Mouse (Mus musculus) hindbrain, postnatal 0 days (tissue): ENCODE data around the gene Myl4. TPM values are rescaled to one million over a fixed set of nuclear protein-coding genes. Genes with fewer than 3 reads are reported as not detected.

Experiments used
- ATAC-seq: fragments of 200-750 bp; cut with Nextera tagmentation; 2 replicates; pipeline ENCODE4 v1.8.0; 2017; ENCODE audit warnings: mild to moderate bottlenecking, moderate TSS enrichment, moderate library complexity
- DNase-seq: peaks from one replicate; pipeline ENCODE4 v3.0.0-alpha.2; 2015; ENCODE audit warnings: low spot score
- H3K27ac ChIP-seq: fragments of 300-500 bp; sonication (generic); 2 replicates; pipeline ENCODE4 v1.5.1; 2014; ENCODE audit warnings: mild to moderate bottlenecking
- H3K27me3 ChIP-seq: fragments of 300-500 bp; sonication (generic); 2 replicates; pipeline ENCODE4 v1.6.1; 2014; ENCODE audit warnings: low read length, mixed read lengths; ENCODE audit not compliant: insufficient read depth
- H3K36me3 ChIP-seq: fragments of 300-500 bp; sonication (generic); 2 replicates; pipeline ENCODE4 v1.6.1; 2014; ENCODE audit warnings: low read length, mixed read lengths; ENCODE audit not compliant: insufficient read depth
- H3K4me1 ChIP-seq: fragments of 300-500 bp; sonication (generic); 2 replicates; pipeline ENCODE4 v1.6.1; 2014; ENCODE audit warnings: antibody characterized with exemption, low read length, mixed read lengths; ENCODE audit not compliant: insufficient read depth
- H3K4me2 ChIP-seq: fragments of 300-500 bp; sonication (generic); 2 replicates; pipeline ENCODE4 v1.6.1; 2014; ENCODE audit warnings: low read depth, mild to moderate bottlenecking, low read length, moderate library complexity, mixed read lengths
- H3K4me3 ChIP-seq: fragments of 300-500 bp; sonication (generic); 2 replicates; pipeline ENCODE4 v1.5.1; 2014; ENCODE audit warnings: low read length
- H3K9ac ChIP-seq: fragments of 300-500 bp; sonication (generic); replicated peaks from 2 replicates; pipeline ENCODE4 v1.6.1; 2014; ENCODE audit warnings: mild to moderate bottlenecking, low read length, moderate library complexity, mixed read lengths
- H3K9me3 ChIP-seq: fragments of 300-500 bp; sonication (generic); 2 replicates; pipeline ENCODE4 v1.6.1; 2016; ENCODE audit warnings: low read length, mixed read lengths
- CTCF ChIP-seq: IDR thresholded peaks from 2 replicates; pipeline ENCODE4 v1.5.1; 2016; ENCODE audit warnings: antibody characterized with exemption, control low read depth, low read depth
- whole genome bisulfite sequencing: fragments of 180-500 bp; shearing (Covaris S2); extraction: QIAGEN DNeasy Blood & Tissue Kit; methylation state at CpG from one replicate; pipeline ENCODE4 v1.1.7; 2014; 5-methylcytosine and 5-hydroxymethylcytosine counted together
- polyA plus RNA-seq: library from polyadenylated mRNA; unstranded; fragments of >200 nt; fragmentation: Nextera tagmentation; extraction: Ambion mirVana; gene quantifications from 2 replicates; pipeline ENCODE4 v1.2.1, GENCODE M21; 2015
- total RNA-seq: library from RNA; depleted of rRNA; stranded (reverse); fragments of >200 nt; gene quantifications from 2 replicates; pipeline ENCODE4 v1.2.3, GENCODE M21; 2014

The Myl4 gene
- total and polyA plus RNA-seq, 2 experiments from 2014 or later = 1.2 to 5.6 TPM

- no peak overlapping the region for H3K9ac ChIP-seq
- no peak for DNase-seq
- 77% methylated on average over 6 of the region's 6 CpGs for WGBS
These were observed 58.7 kb downstream of the Myl4 start for GRCm38 (mm10) chr11:104609033-104609684.

GRCm38 (mm10) chr11:104609733-104610132, 59.3 kb downstream of the Myl4 start:
- TF ChIP-seq CTCF = no peak
- ATAC-seq = no peak
- WGBS = 56% methylated on average over 4 of the region's 4 CpGs

More at GRCm38 (mm10) chr11:104609033-104609684, 58.7 kb downstream of the Myl4 start:
- H3K27ac ChIP-seq = no peak overlapping the region
- H3K4me3 ChIP-seq = no peak overlapping the region
- H3K4me2 ChIP-seq = no peak overlapping the region
- H3K36me3 ChIP-seq = no peaks in the 10 kb centered on the region
- H3K27me3 ChIP-seq = no peaks in the 10 kb centered on the region
- TF ChIP-seq CTCF = no peak
- ATAC-seq = no peak
- H3K4me1 ChIP-seq = no peaks in the 10 kb centered on the region
- no peaks in the 10 kb centered on the region for H3K9me3 ChIP-seq

GRCm38 (mm10) chr11:104611579-104612151, 61.2 kb downstream of the Myl4 start:
- 43% methylated on average over 4 of the region's 4 CpGs for WGBS
- Histone ChIP-seq H3K9me3 (no peaks in the 10 kb centered on the region), H3K4me1 (no peaks in the 10 kb centered on the region), H3K27ac (no peak overlapping the region), H3K4me2 (no peak overlapping the region), H3K36me3 (no peaks in the 10 kb centered on the region), H3K9ac (no peak overlapping the region), H3K27me3 (no peaks in the 10 kb centered on the region), H3K4me3 (no peak overlapping the region)
- no peak for TF ChIP-seq CTCF
- DNase-seq (no peak), ATAC-seq (no peak)

More at GRCm38 (mm10) chr11:104609733-104610132, 59.3 kb downstream of the Myl4 start:
- Histone ChIP-seq H3K27ac (no peak overlapping the region), H3K27me3 (no peaks in the 10 kb centered on the region), H3K9me3 (no peaks in the 10 kb centered on the region), H3K4me1 (no peaks in the 10 kb centered on the region), H3K36me3 (no peaks in the 10 kb centered on the region), H3K4me2 (no peak overlapping the region), H3K9ac (no peak overlapping the region), H3K4me3 (no peak overlapping the region)
- DNase-seq = no peak

GRCm38 (mm10) chr11:104613551-104613950, 63.1 kb downstream of the Myl4 start:
- H3K27me3 ChIP-seq = no peaks in the 10 kb centered on the region
- no peaks in the 10 kb centered on the region for H3K4me1 ChIP-seq
- TF ChIP-seq CTCF = no peak
- no peak overlapping the region for H3K9ac ChIP-seq
- H3K4me2 ChIP-seq = no peak overlapping the region
- ATAC-seq (no peak), DNase-seq (no peak)
- H3K36me3 ChIP-seq = no peaks in the 10 kb centered on the region
- no peak overlapping the region for H3K27ac ChIP-seq
- WGBS = 82% methylated on average over 10 of the region's 10 CpGs
- H3K4me3 ChIP-seq = no peak overlapping the region
- H3K9me3 ChIP-seq = no peaks in the 10 kb centered on the region

- Histone ChIP-seq H3K4me1 (no peaks in the 10 kb centered on the region), H3K36me3 (no peaks in the 10 kb centered on the region), H3K9me3 (no peaks in the 10 kb centered on the region), H3K9ac (no peak overlapping the region), H3K27ac (no peak overlapping the region), H3K27me3 (no peaks in the 10 kb centered on the region), H3K4me3 (no peak overlapping the region), H3K4me2 (no peak overlapping the region)
- DNase-seq (no peak), ATAC-seq (no peak)
- no peak for TF ChIP-seq CTCF
- WGBS = 83% methylated on average over 2 of the region's 2 CpGs
These were observed 63.7 kb downstream of the Myl4 start for GRCm38 (mm10) chr11:104614130-104614529.

GRCm38 (mm10) chr11:104616182-104616581, 65.7 kb downstream of the Myl4 start:
- no peak for TF ChIP-seq CTCF
- no peaks in the 10 kb centered on the region for H3K4me1 ChIP-seq
- 85% methylated on average over 5 of the region's 5 CpGs for WGBS

GRCm38 (mm10) chr11:104618638-104619076, 68.2 kb downstream of the Myl4 start:
- no peak overlapping the region for H3K9ac ChIP-seq
- no peak for TF ChIP-seq CTCF
- no peak overlapping the region for H3K27ac ChIP-seq
- no peaks in the 10 kb centered on the region for H3K4me1 ChIP-seq
- no peak overlapping the region for H3K4me3 ChIP-seq
- H3K4me2 ChIP-seq = no peak overlapping the region
- no peaks in the 10 kb centered on the region for H3K9me3 ChIP-seq
- 75% methylated on average over 6 of the region's 6 CpGs for WGBS
- H3K36me3 ChIP-seq = no peaks in the 10 kb centered on the region
- ATAC-seq (no peak), DNase-seq (no peak)
- H3K27me3 ChIP-seq = no peaks in the 10 kb centered on the region

More at GRCm38 (mm10) chr11:104616182-104616581, 65.7 kb downstream of the Myl4 start:
- Histone ChIP-seq H3K9me3 (no peaks in the 10 kb centered on the region), H3K27ac (no peak overlapping the region), H3K27me3 (no peaks in the 10 kb centered on the region), H3K4me3 (no peak overlapping the region), H3K36me3 (no peaks in the 10 kb centered on the region), H3K4me2 (no peak overlapping the region), H3K9ac (no peak overlapping the region)
- no peak for ATAC-seq
- DNase-seq = no peak
